Mouse (Mus musculus) embryo, embryonic 10 days (tissue): ENCODE measurements at regions not wholly inside any gene's neighbourhood (a gene's known extent, or its start where the extent isn't known, plus 50 kb on each side); places are given as distances from the start of the nearest gene placed in this dataset.
A peak's percentile ranks its signal among the peaks of the same experiment; 100 is the strongest.
"Not testable (repeated sequence)": the region's sequence is repeated elsewhere in the genome, so short reads cannot be mapped to it uniquely, and the experiment has no call there.

ENCODE experiments used
- DNase-seq: peaks from one replicate; pipeline ENCODE4 v3.0.0-alpha.2; 2015; ENCODE audit warnings: low spot score

GRCm38 (mm10) chr12:15565941-15566784 is 250.6 kb downstream of the Trib2 start:
- DNase-seq: peak; percentile 50

DNA sequence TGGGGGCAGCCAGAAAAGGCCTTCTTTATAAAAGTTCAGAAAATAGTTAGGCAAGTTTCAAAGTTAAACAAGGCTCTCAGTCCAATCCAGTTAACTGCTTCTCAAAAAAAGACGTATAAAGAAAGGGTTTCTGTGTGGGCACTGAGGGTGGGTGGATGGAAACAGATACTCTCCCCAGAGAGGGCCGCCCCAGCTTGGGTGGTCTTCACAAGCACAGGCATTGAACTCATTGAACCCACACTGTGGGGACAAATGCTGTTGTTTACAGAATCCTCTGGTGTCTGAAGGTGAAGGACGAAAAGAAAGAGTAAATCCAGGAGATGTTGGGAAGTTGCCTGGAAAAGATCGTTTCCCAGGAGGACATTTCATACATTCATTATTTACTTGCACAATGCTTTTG is 253.9 kb downstream of the Trib2 start:
- no peak for DNase-seq

GRCm38 (mm10) chr12:15555471-15555870 is 261.3 kb downstream of the Trib2 start:
- no peak for DNase-seq

DNA sequence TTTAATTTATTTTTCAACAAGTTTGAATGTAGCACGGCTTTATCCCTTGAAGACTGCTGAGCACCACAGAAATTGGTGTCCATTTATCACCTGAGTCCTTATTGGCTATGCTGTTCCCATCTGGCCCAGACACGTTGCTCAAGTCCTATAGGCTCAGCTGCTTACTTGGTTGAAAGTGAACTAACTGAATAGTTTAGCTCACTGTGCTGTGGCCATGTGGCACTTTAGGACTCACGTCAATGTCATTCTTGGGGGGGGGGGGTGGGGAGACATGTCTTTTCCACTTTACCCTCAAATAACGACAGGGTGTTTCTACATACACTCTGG is 263.1 kb downstream of the Trib2 start:
- DNase-seq: no peak

GRCm38 (mm10) chr12:15552979-15553680 is 263.6 kb downstream of the Trib2 start:
- DNase-seq: no peak

- DNase-seq: no peak
These were observed 264.5 kb downstream of the Trib2 start for GRCm38 (mm10) chr12:15552210-15552609.

DNA sequence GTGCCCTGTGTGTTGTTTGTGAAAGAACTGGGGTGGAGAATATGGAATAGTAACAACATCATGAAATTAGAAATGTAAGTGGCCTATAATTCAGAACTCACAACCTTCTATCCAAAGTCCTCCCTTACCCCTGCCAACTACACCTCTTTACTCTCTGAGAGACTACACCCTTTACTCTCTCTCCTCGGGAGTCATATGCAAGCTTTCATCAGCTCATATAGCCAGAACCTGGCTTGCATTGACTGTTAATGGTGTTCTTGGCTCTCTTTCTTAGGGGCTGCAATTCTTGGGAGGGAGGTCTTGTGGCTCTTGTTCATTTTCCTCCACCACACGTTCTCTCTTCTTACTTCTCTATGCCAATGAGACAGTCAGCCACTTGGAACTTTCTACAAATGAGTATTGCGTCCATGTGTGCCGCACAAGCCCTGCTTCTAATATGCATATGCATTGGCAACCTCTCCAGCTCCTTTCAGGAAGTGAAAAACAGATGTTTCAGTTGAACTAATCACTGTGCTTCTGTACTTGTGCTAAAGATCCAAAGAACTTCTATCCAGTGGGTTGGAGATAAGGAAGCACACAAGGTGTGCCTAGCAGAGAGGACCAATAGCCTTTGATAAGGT is 265.3 kb downstream of the Trib2 start:
- no peak for DNase-seq

- no peak for DNase-seq
These were observed 272.4 kb downstream of the Trib2 start for GRCm38 (mm10) chr12:15544351-15544750.

DNA sequence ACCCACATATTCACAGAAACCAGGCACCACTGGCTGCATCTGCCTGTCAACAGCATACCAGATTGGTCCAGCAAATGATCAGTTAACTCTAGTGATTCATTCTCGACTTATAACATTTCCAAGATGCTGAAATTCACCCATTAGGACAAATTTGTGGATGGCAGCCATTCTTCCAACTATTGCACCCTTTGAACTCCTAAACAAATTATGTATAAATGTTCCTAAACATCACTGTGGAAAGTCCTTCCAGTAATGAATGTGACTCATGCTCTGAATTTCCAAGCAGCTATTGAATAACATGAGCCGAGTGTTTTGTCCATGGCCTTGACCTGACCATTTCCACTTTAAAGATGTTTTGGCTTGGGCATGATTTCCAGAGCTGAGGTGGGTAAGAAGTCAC is 274.2 kb downstream of the Trib2 start:
- no peak for DNase-seq

DNA sequence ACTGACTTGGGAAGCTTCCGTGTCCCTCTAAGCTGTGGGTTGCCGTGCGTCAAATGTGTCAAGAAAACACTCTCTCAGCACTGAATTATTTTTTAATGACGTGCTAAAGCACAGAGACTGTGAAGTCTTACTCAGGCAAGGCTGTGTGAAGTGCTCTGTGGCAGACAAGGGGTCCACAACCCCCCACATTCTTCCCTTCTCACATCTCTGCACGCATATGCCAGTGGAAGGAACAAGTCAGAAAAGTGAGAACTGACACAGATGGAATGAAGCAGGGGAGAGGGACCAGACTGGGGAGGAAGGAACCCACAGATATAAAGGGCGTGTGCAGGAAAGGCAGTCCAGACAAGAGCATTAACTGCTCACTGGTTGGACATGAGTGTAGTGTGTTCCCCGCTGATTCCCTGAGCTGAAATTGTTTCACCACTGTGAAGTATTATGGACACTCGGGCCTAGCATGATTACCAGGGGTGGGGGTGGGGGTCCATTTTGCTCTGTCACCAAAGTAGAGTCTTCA is 279.8 kb downstream of the Trib2 start:
- no peak for DNase-seq

- DNase-seq: no peak
These were observed 280.5 kb downstream of the Trib2 start for GRCm38 (mm10) chr12:15536247-15536646.

GRCm38 (mm10) chr12:15535822-15536221 is 280.9 kb downstream of the Trib2 start:
- peak; percentile 86 for DNase-seq

DNA sequence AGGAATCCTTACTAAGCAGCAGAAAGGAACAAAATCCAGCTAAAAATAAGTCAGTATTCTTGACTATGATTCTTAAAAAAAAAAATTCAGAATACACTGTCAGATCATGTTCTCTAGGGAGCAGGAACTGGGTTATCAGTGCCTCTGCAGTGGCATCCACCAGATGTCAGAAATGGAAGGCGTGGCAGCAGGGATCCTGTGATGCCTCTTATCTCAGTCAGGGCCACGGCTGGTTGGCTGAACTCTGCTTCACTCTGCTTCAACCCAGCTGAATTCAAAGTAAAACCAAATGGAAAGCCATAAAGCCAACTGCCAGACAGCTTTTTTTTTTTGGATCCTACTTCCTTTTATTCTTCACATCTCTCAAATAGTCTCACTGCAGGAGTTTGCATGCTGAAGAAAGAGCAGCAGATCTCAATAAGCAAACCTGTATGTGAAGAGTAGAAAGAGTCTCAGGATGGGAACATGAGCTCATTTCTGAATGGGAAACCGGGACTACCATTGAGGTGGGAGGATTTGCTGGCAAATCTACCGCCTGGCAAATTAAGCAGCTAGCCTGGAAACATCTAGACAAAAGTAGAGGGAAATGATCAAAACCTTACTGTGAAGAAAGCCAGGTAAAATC is 295.8 kb downstream of the Trib2 start:
- DNase-seq: no peak

GRCm38 (mm10) chr12:15511994-15512393 is 304.7 kb downstream of the Trib2 start:
- no peak for DNase-seq

GRCm38 (mm10) chr12:15507576-15507975 is 309.1 kb downstream of the Trib2 start:
- peak; percentile 82 for DNase-seq

DNA sequence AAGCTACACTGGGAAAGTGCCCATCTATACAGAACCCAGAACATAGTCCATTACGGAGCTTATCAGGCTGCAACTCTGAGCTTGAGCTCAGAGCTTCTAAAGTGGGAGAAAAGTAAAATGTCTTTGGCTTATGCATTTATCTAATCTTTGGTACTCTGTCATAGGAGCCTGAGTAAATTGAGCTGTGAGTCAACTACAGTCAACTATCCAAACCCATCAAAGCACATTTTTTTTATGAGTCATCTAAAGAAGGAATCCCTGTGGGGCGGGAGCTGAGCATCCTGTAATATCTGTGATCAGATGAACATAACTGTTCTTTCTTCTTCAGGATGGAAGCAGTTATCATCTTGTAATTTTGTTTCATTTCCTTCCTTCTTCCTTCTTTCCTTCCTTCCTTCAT is 323.1 kb downstream of the Trib2 start:
- no peak for DNase-seq

DNA sequence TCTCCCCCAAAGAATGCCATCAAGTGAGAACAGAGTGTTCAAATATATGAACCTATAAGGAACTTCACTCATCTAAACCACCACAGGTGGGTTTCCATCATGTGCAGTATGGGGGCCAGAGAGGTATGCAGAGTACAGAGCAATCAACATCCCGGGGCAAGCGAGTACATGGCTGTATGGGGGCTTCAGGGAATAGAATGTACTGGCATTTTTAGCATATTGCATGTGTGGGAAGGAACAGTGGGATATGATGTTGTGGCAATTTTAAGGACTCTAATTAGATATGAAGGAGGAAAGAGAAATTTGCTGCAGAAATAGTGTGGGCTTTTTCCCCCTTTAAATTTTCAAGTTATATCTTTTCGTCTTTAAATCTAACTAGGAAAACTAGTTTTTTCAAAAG is 344.0 kb downstream of the Trib2 start:
- no peak for DNase-seq

GRCm38 (mm10) chr12:15459429-15459828 is 357.3 kb downstream of the Trib2 start:
- DNase-seq: no peak

GRCm38 (mm10) chr12:15456369-15456768 is 360.4 kb downstream of the Trib2 start:
- DNase-seq: not testable (repeated sequence)

DNA sequence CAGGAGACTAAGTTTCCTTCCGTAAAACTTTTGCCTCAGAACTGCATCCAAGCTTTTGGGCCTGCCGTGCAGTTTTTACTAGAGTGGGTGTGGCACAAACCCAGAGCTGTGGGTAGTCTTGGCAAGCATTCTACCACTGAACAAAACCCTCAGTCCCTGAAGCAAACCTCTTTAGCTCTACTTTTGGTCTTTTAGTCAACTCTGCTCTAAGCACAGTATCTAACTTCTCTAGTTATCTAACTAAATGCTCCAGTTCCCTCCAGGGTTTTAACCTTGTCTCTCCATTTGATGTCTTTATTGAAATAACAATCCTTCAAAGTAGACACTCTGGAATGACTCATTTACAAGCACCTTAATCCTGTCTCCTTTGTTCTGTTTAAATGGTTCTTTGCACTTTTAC is 361.0 kb downstream of the Trib2 start:
- DNase-seq: no peak

DNA sequence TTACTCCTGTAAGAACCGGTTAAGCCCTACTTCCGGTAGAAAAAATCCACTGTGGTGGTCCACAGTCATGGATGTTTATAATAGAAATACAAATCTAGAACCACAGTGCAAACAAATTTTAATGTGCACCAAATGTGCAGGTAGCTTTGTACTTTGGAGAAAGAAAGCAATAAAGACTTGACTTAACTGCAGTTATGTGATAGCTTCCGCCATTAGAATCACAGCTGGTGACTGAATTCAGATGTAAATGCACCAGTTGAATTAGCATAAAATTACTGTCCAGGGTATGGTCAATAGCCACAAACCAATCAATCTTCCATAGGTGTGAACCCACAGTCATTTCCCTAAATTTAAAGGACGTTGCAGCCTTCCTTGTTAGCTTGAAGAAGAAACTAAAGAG is 367.2 kb downstream of the Trib2 start:
- DNase-seq: no peak

GRCm38 (mm10) chr12:15416180-15416766 is 400.4 kb downstream of the Trib2 start:
- peak; percentile 49 for DNase-seq
